Mouse (Mus musculus) G1E (cell line): ENCODE results near the gene H2-Ob.

Source experiments
- CTCF ChIP-seq: IDR thresholded peaks from 2 replicates; pipeline ENCODE4 v1.5.1; 2012; ENCODE audit warnings: low read depth, low read length, inconsistent platforms, mixed read lengths
- POLR2AphosphoS5 ChIP-seq: IDR thresholded peaks from 2 replicates; pipeline ENCODE4 v1.6.1; 2012; ENCODE audit warnings: low read depth, low read length, inconsistent platforms; ENCODE audit not compliant: insufficient replicate concordance
- TAL1 ChIP-seq: conservative IDR thresholded peaks from 2 replicates; pipeline ENCODE4 v1.6.1; 2012; ENCODE audit warnings: low read depth, low read length, inconsistent platforms, mixed read lengths

DNA sequence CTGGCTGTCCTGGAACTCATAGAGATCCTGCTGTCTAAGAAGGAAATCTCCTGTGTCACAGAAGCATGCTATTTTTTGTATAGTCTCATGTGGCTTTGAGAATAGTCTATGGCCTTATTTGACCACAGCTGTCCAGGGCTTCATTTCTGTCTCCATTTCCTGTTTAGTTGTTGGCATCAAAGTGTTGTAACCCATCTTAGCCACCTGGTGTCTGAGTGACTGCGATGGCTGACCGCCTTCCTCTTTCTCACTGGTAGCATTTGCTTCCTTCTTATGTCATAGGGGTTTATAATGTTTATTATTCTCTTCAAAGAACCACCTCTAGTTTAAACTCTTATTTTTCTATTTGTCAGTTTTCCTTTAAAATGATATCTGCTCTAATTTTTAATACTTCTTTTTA, 10.1 kb downstream of the H2-Ob start:
- TF ChIP-seq POLR2AphosphoS5 (no peak), TAL1 (no peak), CTCF (no peak)
